Mouse (Mus musculus): Measurements from ENCODE around the gene Pglyrp1. TPM values are rescaled to one million over a fixed set of nuclear protein-coding genes. Genes with fewer than 3 reads are reported as not detected.
"Not testable (repeated sequence)": the region's sequence is repeated elsewhere in the genome, so short reads cannot be mapped to it uniquely, and the experiment has no call there.

Pglyrp1 gene
- total RNA-seq (2017), result 88.5 to 148 TPM (median 139 TPM) in 3 replicates

DNA sequence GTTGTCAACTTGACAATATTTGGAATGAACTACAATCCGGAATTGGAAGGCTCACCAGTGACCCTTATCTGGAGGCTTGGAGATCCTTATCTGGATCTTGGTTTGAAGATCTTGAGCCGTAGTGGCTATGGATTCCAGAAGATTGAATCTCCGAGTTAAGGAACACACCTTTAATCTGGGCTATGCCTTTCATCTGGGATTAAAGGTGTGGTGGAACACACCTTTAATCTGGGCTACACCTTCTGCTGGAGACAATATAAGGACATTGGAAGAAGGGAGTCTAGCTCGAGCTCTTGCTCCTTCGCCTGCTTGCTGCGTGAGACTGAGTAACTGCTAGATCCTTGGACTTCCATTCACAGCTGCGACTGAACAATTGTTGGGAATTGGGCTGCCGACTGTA is at the start of gene Pglyrp1:
TSS of gene Pglyrp1 (plus strand) at position 301 of the 400 bp plus-strand sequence.
- not testable (repeated sequence) for ATAC-seq (replicated peaks; ENCODE audit: insufficient number of reproducible peaks, low FRiP score, low TSS enrichment, poor library complexity, severe bottlenecking)

DNA sequence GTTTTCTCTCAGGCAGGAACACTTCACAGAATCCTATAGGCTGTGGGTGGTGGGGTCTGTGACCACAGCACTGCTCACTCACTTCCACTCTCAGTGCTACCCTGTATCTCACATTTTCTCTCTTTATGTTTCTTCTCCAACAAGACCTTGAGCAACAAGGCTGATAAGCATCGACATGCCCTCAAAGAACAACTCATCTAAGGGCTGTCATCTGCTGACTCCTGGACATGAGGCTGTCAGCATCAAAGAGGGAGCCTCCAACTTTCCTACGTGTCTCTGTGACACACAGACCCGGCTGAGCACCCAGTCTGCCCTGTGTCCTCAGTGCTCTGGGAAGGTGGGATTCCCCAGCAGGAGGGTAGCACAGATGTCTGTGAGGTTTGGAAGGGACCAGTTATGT is 49.6 kb upstream of the Pglyrp1 start, which contains the start of gene Psg17:
TSS of gene Psg17 (minus strand) at position 101 of the 400 bp plus-strand sequence.
- no peak for ATAC-seq (replicated peaks; ENCODE audit: insufficient number of reproducible peaks, low FRiP score, low TSS enrichment, poor library complexity, severe bottlenecking)

DNA sequence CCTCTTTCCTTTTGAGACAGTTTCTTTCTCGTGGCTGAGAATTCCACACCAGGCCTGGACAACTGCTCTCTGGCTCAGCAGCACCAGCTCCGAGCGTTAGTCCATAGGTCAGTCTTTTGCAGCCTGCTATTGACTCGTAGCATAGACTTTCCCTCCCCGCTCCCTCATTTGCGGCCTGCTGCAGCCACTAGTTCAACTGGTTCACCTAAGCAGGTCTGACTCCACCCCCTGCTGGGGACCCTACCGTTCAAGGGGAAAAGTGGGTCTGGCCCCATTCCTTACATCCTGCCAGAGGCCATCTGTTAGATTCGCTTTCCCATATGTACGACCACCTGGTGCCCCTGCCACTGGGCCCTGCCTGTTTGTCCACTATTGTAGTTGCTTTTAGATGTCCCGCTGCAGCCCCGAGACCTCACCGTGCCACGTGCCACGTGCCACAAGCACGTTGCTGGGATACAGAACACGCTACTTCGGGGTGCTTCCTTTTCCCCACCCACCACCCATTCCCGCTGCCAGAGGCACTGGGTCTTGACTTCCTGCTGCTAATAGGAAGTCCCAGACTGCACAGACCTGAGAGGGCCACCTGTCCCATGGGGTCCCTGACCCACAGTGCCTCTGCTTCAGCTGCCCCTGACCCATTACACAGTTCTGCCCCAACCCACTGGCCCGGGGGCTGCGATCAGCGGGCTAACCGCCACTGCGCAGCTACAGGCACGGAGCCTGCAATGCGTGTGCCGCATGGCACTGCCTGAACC is 43.2 kb upstream of the Pglyrp1 start:
- no peak for ATAC-seq (replicated peaks; ENCODE audit: insufficient number of reproducible peaks, low FRiP score, low TSS enrichment, poor library complexity, severe bottlenecking)

DNA sequence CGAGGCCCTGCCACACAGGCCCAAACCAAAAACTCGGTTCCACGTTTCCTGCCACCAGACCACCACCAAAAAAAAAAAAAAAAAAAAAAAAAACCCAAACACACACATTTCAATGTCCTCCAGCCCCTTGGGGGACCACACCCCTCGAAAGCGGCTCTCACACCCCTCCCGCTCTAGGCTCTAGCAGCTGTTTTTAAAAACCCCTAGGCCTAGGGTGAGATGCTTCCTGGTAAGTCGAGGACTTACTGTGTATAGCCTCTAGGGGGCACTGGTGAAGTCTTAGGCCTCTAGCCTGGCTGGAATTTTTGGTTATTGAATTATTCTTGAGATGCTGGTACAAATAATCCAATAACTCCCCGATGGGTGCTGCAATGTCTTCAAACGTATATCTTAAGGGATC is 42.5 kb upstream of the Pglyrp1 start:
- no peak for ATAC-seq (replicated peaks; ENCODE audit: insufficient number of reproducible peaks, low FRiP score, low TSS enrichment, poor library complexity, severe bottlenecking)

DNA sequence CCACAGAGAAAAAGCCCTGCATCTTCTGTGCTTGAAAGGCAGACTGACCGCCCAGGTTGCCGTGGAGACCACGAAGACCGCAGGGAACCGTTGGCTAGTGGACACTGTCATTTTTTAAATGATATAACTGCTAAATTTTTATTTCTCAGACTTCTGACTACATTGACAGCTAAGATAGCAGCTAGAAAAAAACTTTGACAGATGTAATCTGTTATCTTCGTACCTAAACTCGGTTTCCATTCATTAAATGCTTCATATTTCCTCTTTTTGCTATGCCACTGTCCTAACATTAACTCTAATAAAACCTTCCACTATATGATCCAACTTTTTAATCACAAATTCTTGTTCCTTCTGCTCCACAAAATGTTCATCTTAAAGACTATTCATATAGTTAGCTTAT is 41.6 kb upstream of the Pglyrp1 start:
- no peak for ATAC-seq (replicated peaks; ENCODE audit: insufficient number of reproducible peaks, low FRiP score, low TSS enrichment, poor library complexity, severe bottlenecking)

DNA sequence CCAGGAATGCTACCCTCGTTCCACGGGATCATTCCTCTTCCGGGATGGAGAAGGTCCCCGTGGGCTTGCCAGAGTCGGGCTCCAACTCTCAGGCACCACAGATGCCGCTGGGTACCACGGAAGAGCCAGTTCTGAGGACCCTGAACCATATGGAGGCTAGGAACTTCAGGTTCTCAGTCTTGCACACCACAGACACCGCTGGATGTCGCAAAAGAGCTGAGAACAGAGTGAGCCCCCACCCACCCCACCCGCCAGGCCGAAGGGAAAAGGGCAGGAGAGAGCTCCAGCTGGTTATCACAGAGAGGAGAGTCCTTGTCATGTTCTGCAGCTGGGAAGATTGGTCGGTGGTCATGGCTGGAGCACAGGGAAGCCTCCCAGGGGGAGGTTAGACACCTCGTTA is 38.8 kb upstream of the Pglyrp1 start:
- no peak for ATAC-seq (replicated peaks; ENCODE audit: insufficient number of reproducible peaks, low FRiP score, low TSS enrichment, poor library complexity, severe bottlenecking)

DNA sequence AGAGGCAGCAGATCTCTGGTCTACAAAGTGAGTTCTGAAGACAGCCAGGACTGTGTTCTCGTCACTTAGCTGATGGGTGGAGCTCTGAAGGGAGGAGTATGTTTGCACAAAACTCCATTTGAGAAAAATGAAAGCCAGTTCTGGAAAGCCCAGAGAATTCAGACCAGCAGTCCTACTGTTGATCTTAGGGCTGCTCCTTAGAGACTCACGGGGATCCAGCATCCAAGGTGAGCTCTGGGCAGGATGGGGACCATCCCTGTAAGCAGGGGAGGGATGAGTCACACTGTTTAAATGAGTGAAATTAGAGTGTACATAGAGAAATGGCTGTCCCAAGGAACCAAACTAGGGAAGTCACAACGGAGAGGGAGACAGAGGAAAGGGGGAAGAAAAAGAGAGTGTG is 31.3 kb upstream of the Pglyrp1 start, which contains the start of gene Mill2:
TSS of gene Mill2 (plus strand) at position 102 of the 400 bp plus-strand sequence.
- ATAC-seq (replicated peaks; ENCODE audit: insufficient number of reproducible peaks, low FRiP score, low TSS enrichment, poor library complexity, severe bottlenecking), result no peak

DNA sequence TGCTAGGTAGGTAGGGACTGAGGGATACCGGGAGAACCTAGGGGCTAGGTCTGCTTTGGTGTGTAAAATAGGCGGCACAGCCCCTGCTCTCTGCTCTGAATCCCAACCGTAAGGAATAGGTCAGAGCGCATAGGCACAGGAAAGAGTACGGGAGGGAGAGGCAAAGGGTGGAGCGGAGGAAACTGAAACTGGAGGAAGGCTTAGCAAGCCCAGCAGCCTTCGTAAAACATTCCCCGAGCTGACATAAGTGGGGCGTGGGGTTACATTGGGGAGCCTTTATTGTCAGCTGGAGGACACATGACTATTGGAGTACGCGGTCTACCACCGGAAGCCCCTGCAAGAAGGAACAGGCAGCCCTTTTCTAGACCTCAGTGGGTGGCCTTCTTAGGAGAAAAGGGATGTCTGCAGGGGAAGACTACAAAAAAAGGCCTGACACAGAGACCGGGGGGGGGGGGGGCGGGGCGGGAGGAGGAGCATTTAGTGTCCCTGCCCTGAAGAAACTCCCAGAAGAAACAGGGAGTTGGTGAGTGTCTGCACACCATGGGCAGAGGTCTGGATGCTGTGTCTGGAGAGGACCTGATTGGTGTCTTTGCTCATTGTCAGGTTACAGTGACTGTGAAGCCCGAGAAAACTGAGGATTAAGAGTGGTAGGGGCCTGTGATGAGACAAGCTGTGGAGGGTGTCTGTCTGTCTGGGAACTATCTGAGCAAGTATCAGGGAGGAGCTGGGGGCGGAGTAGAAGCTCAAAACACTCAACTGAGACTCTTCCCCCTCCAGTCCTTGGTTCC is 30.6 kb upstream of the Pglyrp1 start:
- peak; percentile 27; the same call in 1 of the 2 replicates for ATAC-seq (replicated peaks; ENCODE audit: insufficient number of reproducible peaks, low FRiP score, low TSS enrichment, poor library complexity, severe bottlenecking)

DNA sequence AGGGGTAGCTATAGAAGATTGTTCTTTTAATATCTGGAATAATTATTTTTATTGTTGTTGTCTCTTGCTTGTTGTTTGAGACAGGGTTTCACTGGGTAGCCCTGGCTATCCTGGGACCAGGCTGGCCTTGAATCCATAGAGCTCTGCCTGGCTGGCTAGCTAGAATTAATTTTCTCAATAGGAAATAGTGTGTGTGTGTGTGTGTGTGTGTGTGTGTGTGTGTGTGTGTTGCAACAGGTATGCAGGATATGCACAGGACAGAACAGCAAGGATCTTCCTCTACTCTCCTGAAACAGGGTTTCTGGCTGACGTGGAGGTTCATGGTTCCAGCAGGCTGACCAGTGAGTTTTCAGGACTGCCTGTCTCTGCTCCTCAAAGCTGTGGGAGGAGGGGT is 30.0 kb upstream of the Pglyrp1 start:
- no peak for ATAC-seq (replicated peaks; ENCODE audit: insufficient number of reproducible peaks, low FRiP score, low TSS enrichment, poor library complexity, severe bottlenecking)

DNA sequence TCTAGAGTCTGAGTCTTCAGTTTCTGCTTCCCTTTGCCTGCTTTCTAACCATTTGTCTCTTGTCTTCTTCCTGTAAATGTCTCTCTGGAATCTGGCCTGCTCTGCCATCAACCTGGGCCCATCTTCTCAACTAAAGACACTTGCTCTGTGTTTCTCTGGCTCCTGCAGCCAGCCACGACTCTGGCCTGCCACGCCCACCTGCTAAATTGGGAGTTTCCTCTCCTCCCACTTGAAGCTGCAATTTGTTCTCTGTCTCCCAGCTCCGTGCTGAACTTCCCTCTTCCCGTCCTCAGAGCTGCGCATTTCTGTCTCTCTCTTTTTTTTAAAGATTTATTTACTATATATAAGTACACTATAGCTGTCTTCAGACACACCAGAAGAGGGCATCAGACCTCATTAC is 26.3 kb upstream of the Pglyrp1 start:
- no peak for ATAC-seq (replicated peaks; ENCODE audit: insufficient number of reproducible peaks, low FRiP score, low TSS enrichment, poor library complexity, severe bottlenecking)

DNA sequence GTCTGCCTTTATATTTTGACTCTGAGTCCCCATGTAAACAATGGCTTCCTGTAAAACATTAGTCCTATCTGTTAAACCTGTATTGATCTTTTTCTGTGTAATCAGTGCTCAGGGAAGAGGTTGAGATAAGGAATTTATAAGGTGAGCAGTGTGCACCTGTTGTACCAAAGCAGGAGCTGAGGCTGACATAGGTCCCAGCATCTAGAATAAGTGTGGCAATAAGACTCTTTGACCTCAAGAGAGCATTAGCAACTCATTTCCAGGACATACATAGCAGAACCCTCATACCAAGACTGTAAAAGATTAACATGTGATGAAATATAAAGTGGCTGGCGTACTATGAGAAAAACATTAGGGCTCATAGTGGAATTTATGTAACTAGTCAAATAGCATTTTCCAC is 22.7 kb upstream of the Pglyrp1 start:
- no peak for ATAC-seq (replicated peaks; ENCODE audit: insufficient number of reproducible peaks, low FRiP score, low TSS enrichment, poor library complexity, severe bottlenecking)

DNA sequence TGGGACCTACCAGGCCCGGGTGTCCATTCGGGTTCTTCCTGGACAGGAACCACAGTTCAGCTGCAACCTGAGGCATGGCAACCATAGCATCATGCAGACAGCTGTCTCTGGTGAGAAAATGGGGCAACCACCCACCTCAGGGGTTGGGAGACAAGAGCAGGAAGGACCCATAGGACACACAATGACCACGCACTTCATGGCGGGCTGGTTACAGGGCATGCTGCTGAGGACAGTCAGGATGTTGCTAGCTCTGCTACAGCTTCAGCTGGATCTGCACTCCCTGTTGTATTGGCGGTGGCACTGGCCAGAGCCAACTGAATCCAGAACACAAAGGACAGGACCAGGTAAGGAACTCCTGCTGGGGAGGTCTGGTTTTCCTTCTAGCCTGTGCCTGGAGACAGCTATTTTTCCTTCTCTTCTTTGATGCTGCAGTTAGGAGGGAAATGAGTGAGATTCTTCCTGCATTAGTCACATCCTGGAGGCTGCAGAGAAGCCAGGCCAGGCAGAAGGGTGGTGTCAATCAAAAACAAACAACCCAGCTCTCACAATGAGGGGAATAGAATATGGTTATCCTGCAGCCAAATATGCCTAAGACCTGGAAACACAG is 12.7 kb upstream of the Pglyrp1 start:
- no peak for ATAC-seq (replicated peaks; ENCODE audit: insufficient number of reproducible peaks, low FRiP score, low TSS enrichment, poor library complexity, severe bottlenecking)

DNA sequence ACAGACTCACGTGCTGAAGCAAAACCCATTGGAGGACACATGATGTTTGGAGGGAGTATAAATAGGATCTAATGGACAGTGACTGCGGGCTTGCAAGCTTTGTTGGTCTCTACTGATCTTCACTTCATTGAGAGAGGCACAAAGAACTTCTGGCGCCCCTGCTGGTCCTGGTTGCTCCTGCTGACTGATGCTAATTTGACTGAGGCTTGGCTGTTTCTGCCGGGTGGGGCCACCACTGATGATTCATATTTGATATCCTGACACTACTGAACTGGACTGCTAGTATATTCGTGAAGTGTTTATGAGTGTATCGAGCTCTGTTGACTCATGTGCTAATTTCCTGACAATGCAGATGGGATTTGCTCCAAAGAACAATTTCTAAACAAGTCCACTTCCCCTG is 8.3 kb upstream of the Pglyrp1 start:
- ATAC-seq (replicated peaks; ENCODE audit: insufficient number of reproducible peaks, low FRiP score, low TSS enrichment, poor library complexity, severe bottlenecking), result no peak

DNA sequence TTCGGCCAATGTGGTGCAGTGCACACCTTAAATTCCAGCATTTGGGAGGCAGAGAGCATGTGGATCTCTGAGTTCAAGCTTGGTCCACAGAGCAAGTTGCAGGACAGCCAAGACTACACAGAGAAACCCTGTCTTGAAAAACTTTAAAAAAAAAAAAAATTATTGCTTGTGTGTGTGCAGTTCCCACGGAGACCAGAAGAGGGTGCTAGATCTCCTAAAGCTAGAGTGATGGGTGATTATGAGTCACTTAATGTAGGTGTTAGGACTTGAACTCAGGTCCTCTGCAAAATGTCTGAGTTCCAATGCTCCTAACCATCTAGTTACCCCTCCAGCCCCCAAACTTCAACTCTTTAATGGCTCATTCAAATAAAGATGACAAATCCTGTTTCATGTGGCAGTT is 2.6 kb upstream of the Pglyrp1 start:
- no peak for ATAC-seq (replicated peaks; ENCODE audit: insufficient number of reproducible peaks, low FRiP score, low TSS enrichment, poor library complexity, severe bottlenecking)

DNA sequence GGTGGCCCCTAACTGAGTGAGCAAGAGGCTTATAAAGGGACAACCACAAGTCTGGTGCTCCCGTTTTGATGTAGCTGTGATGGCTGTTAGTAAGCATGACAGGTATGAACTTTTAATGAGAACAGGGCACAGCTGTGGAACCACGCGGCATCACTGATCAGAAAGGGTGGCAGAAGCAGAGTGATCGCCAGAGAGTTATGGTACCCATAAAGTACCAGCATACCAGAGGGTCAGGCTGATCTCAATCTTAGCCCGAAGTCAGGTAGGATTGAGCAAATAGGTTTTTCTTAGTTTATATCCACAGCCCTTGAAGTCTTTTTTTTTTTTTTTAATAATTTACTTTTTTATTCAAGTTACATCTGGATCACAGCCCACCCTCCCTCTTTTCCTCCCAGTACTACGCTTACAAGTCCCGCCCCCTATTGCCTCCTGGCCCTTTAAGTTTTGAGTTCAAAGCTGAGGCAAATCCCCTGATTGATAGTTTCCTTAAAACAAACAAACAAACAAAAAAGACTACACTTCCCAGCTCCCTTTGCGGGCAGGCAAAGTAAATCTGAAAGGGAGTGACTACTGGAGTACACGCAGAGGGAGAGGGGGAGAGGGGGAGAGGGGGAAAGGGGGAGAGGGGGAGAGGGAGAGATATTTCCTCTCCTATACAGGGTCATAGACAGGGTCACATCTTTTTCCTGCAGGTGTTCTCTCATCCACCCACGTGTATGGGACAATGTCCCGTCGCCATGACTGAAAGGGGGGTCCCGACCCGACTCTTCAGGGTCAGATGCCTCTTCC is 1.1 kb downstream of the Pglyrp1 start:
- ATAC-seq (replicated peaks; ENCODE audit: insufficient number of reproducible peaks, low FRiP score, low TSS enrichment, poor library complexity, severe bottlenecking), result no peak

DNA sequence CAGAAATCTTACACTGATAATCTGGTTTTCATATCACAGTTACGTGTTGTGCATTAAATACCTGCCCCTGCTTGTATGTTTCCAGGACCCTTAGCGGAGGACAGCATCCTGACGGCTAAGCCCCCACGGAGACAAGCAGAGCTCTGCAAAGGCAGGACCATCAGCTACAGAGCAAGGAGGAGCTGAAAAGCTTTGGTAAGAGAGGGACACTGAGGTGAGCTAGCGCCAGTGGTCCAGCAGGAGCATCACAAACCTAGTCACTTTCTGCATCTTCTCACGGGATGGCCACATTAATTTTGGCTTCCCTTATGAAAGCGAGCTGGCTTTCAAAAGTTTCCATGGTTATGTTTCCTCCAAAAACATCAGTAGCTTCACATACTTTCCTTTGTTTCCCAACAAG is 1.7 kb downstream of the Pglyrp1 start:
- no peak for ATAC-seq (replicated peaks; ENCODE audit: insufficient number of reproducible peaks, low FRiP score, low TSS enrichment, poor library complexity, severe bottlenecking)

DNA sequence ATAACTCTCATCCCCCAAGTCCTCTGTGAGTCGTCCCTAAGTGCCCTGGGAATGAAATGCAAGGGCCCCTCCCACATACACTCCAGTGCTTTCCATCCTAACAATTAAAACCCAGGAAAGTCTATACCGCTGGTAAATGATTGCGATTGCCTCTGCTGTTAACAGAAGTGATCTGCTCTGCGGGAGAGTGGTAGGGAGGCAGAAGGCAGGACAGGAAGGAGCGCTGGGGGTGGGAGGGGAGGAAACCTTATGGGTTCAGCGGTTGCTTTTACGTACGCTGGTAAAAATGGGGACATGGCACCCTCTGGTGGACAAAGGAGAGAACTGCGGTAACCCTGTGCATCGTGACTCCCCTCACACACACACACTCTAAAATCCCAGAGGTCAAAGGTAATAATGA is 2.1 kb downstream of the Pglyrp1 start:
- ATAC-seq (replicated peaks; ENCODE audit: insufficient number of reproducible peaks, low FRiP score, low TSS enrichment, poor library complexity, severe bottlenecking), result peak; percentile 96

DNA sequence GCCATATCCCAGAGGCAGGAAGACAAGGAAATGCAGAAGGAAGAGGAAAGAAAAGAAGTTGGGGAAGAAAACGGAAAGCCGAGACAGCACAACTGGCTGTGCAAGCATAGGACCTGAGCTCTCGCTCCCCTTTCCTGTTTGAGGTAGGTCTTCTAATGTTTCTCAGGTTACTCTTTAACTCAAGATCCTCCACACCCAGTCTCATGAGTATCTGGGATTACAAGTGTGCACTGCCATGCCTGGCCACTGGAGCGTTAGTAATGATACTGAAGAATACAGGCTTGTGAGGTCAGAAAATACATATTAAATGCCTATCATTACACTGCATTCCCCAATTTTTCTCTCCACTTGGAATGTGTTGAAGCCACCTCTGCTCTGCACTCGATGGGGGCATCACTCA is 4.2 kb downstream of the Pglyrp1 start:
- no peak for ATAC-seq (replicated peaks; ENCODE audit: insufficient number of reproducible peaks, low FRiP score, low TSS enrichment, poor library complexity, severe bottlenecking)

DNA sequence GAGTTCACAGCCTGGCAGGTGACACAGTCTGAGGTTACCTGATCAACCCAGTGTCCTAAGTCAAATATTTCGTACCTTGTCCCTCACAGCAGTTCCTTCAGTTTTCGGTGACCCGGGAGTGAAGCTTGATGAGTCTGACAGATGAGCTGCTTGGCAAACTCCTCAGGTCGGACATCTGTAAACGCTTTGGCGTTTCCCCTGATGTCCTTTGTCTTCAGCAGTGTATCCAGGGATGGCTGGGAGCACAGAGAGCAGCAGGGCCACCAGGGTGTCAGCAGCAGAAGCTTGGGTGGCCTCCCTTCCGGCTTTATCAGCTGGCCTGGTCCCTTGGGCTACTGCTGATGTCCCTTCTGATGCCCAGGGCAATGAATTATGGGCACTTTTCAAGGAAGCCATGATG is 7.6 kb downstream of the Pglyrp1 start:
- no peak for ATAC-seq (replicated peaks; ENCODE audit: insufficient number of reproducible peaks, low FRiP score, low TSS enrichment, poor library complexity, severe bottlenecking)

Data from monocyte, adult 5-6 weeks (primary cell).